ENCODE assay signal across 30 mouse cellular contexts in genomic region chr11:20993580-20993979, GRCm38 (mm10).
A peak's percentile ranks its signal among the peaks of the same experiment; 100 is the strongest.
DNase-seq lines count a peak whose midpoint lies in the region; ATAC-seq and TF ChIP-seq lines count a peak whose summit lies in the region.
"Had no signal": no experiment of that assay in that cellular context is flagged by ENCODE, and none has a peak within 500 bp of the region (broad histone marks: within the 10 kb centered on the region; RNA-seq: fewer than 3 reads in every experiment).

No protein-coding gene starts in this region.

- in situ Hi-C loops in ES-E14 (cut with MboI; ENCODE audit: low sequenced_read_pairs in 2 of 2, unreplicated experiment in 2 of 2), result no loop called here

- no peak overlapping the region for H3K4me3 ChIP-seq in limb, embryonic 11.5 days (ENCODE audit: low read depth, low read length)
- H3K4me3 ChIP-seq in limb, embryonic 10.5 days, result no peak overlapping the region
- no peak overlapping the region for H3K4me3 ChIP-seq in ES-E14 (ENCODE audit: insufficient read depth in 1 of 2, low read depth in 1 of 2, low read length in 2 of 2, poor library complexity in 1 of 2, severe bottlenecking in 1 of 2)
- H3K4me3 ChIP-seq in liver, embryonic 13.5 days (replicated peaks), result no peak overlapping the region
- H3K4me3 ChIP-seq: embryonic facial prominence, embryonic 12.5 days; embryonic facial prominence, embryonic 15.5 days; erythroblast, embryonic 14.5 days; gastrocnemius, adult 2 months; heart, embryonic 12.5 days; heart, embryonic 15.5 days; hindbrain, embryonic 10.5 days; hindbrain, embryonic 13.5 days had no signal

- H3K4me1 ChIP-seq in limb, embryonic 11.5 days (ENCODE audit: control insufficient read depth, insufficient read depth, low read length), result no peaks in the 10 kb centered on the region
- H3K4me1 ChIP-seq in limb, embryonic 10.5 days, result no peaks in the 10 kb centered on the region
- H3K4me1 ChIP-seq in ES-E14 (ENCODE audit: control insufficient read depth in 2 of 2, insufficient read depth in 2 of 2, low read length in 2 of 2, poor library complexity in 1 of 2), result no peaks in the 10 kb centered on the region
- H3K4me1 ChIP-seq in liver, embryonic 13.5 days (replicated peaks), result peaks cover 4% of the 10 kb centered on the region; the same call in 1 of the 2 replicates
- H3K4me1 ChIP-seq: embryonic facial prominence, embryonic 12.5 days; embryonic facial prominence, embryonic 15.5 days; heart, embryonic 15.5 days had no signal

- 91% methylated on average over 4 of the region's 4 CpGs for WGBS in limb, embryonic 11.5 days
- 93% methylated on average over 4 of the region's 4 CpGs for WGBS in limb, embryonic 10.5 days
- WGBS in liver, embryonic 13.5 days (ENCODE audit: insufficient replicate concordance), result 67% methylated on average over 4 of the region's 4 CpGs

- H3K27me3 ChIP-seq in limb, embryonic 11.5 days (ENCODE audit: control insufficient read depth, insufficient read depth, low read length), result no peaks in the 10 kb centered on the region
- no peaks in the 10 kb centered on the region for H3K27me3 ChIP-seq in limb, embryonic 10.5 days (ENCODE audit: low read depth, poor library complexity, severe bottlenecking)
- H3K27me3 ChIP-seq in liver, embryonic 13.5 days, result no peaks in the 10 kb centered on the region
- H3K27me3 ChIP-seq: CH12.LX; embryonic facial prominence, embryonic 12.5 days; embryonic facial prominence, embryonic 15.5 days; heart, embryonic 12.5 days; heart, embryonic 15.5 days; hindbrain, embryonic 13.5 days had no signal

- H3K9ac ChIP-seq in limb, embryonic 11.5 days (ENCODE audit: low read length), result no peak overlapping the region
- H3K9ac ChIP-seq in ES-E14 (ENCODE audit: insufficient read depth, low read depth, low read length, poor library complexity, severe bottlenecking), result no peak overlapping the region
- no peak overlapping the region for H3K9ac ChIP-seq in liver, embryonic 13.5 days
- H3K9ac ChIP-seq: embryonic facial prominence, embryonic 12.5 days; embryonic facial prominence, embryonic 15.5 days; forebrain, postnatal 0 days; heart, embryonic 12.5 days; heart, embryonic 15.5 days; hindbrain, embryonic 13.5 days had no signal

- H3K9me3 ChIP-seq in limb, embryonic 11.5 days (ENCODE audit: control insufficient read depth, low read length), result no peaks in the 10 kb centered on the region
- no peaks in the 10 kb centered on the region for H3K9me3 ChIP-seq in limb, embryonic 10.5 days (replicated peaks)
- no peaks in the 10 kb centered on the region for H3K9me3 ChIP-seq in ES-E14 (ENCODE audit: control insufficient read depth, insufficient read depth, low read depth, low read length)
- no peaks in the 10 kb centered on the region for H3K9me3 ChIP-seq in liver, embryonic 13.5 days (replicated peaks)
- H3K9me3 ChIP-seq: embryonic facial prominence, embryonic 12.5 days; embryonic facial prominence, embryonic 15.5 days; heart, embryonic 12.5 days; heart, embryonic 15.5 days; hindbrain, embryonic 10.5 days; hindbrain, embryonic 13.5 days had no signal

- H3K4me2 ChIP-seq in limb, embryonic 11.5 days (ENCODE audit: low read depth, severe bottlenecking), result no peak overlapping the region
- no peak overlapping the region for H3K4me2 ChIP-seq in liver, embryonic 13.5 days
- H3K4me2 ChIP-seq: embryonic facial prominence, embryonic 12.5 days; embryonic facial prominence, embryonic 15.5 days; heart, embryonic 12.5 days; heart, embryonic 15.5 days; hindbrain, embryonic 13.5 days had no signal

- no peak for ATAC-seq in limb, embryonic 11.5 days (ENCODE audit: insufficient number of reproducible peaks, low FRiP score, low TSS enrichment, low read depth)
- no peak for ATAC-seq in liver, embryonic 13.5 days (ENCODE audit: low read depth)
- ATAC-seq: forebrain, embryonic 14.5 days; forebrain, postnatal 0 days; hindbrain, embryonic 16.5 days had no signal

- DNase-seq in limb, embryonic 11.5 days (ENCODE audit: low spot score), result peak; percentile 9
- DNase-seq in limb, embryonic 10.5 days (ENCODE audit: low spot score), result no peak
- no peak for DNase-seq in ES-E14 (ENCODE audit: low read depth, low spot score)
- DNase-seq in c-Kit-positive CD71-positive TER-119-positive erythroid progenitor cells, embryonic 14.5 days (ENCODE audit: low spot score), result peak; percentile 10
- DNase-seq in liver, embryonic 13.5 days, result peak; percentile 17
- no peak for DNase-seq in gastrocnemius, postnatal 10 days
- no peak for DNase-seq in adipocyte (ENCODE audit: low spot score)
- DNase-seq: adrenal gland, adult 8-10 months; adrenal gland, postnatal 25 days; B cell, adult 2 months; cerebellum, adult 11 months; cerebellum, adult 2 months; cerebellum, adult 9-11 months; cerebellum, postnatal 25 days; forebrain, postnatal 0 days; gastrocnemius, adult 2 months; gastrocnemius, postnatal 25 days; heart, adult 18-20 months; heart, postnatal 10 days; heart, postnatal 36 days had no signal

- no peaks in the 10 kb centered on the region for H3K36me3 ChIP-seq in limb, embryonic 11.5 days (ENCODE audit: control insufficient read depth, insufficient read depth, low read length)
- no peaks in the 10 kb centered on the region for H3K36me3 ChIP-seq in limb, embryonic 10.5 days
- H3K36me3 ChIP-seq in ES-E14 (ENCODE audit: control insufficient read depth, insufficient read depth, low read length, poor library complexity, severe bottlenecking), result no peaks in the 10 kb centered on the region
- no peaks in the 10 kb centered on the region for H3K36me3 ChIP-seq in liver, embryonic 13.5 days
- H3K36me3 ChIP-seq: embryonic facial prominence, embryonic 12.5 days; embryonic facial prominence, embryonic 15.5 days; heart, embryonic 12.5 days; heart, embryonic 15.5 days; hindbrain, embryonic 10.5 days; hindbrain, embryonic 13.5 days had no signal

- no peak overlapping the region for H3K27ac ChIP-seq in limb, embryonic 11.5 days (replicated peaks; ENCODE audit: low read depth, low read length)
- no peak overlapping the region for H3K27ac ChIP-seq in limb, embryonic 10.5 days
- no peak overlapping the region for H3K27ac ChIP-seq in ES-E14 (ENCODE audit: insufficient read depth, low read depth, low read length, poor library complexity, severe bottlenecking)
- H3K27ac ChIP-seq in liver, embryonic 13.5 days, result no peak overlapping the region
- H3K27ac ChIP-seq: embryonic facial prominence, embryonic 12.5 days; embryonic facial prominence, embryonic 15.5 days; gastrocnemius, adult 2 months; heart, embryonic 15.5 days; hindbrain, embryonic 10.5 days; hindbrain, embryonic 13.5 days had no signal

TF ChIP-seq in ES-E14, 5 proteins besides CTCF, POLR2A, EP300 and RAD21:
- 0 out of 2 replicates have a peak, but pooled peaks have one; percentile 23 for TF ChIP-seq MAFK (IDR thresholded peaks at IDR 0.05; ENCODE audit: insufficient read depth, low read depth, low read length)
- TF ChIP-seq ZNF384 (IDR thresholded peaks at IDR 0.05; ENCODE audit: low read depth, low read length), result no peak
- no peak for TF ChIP-seq CHD2 (IDR thresholded peaks at IDR 0.05; ENCODE audit: low read depth, low read length)
- TF ChIP-seq HCFC1 (IDR thresholded peaks at IDR 0.05; ENCODE audit: borderline replicate concordance, insufficient read depth, low read length), result no peak
- no peak for TF ChIP-seq ZC3H11A (IDR thresholded peaks at IDR 0.05; ENCODE audit: borderline replicate concordance, low read depth, low read length)
TF ChIP-seq in ES-E14: peak in this region for 1.

Comparison
In these comparisons a context has a peak if more than half of its experiments do, and no peak if none do; other contexts are left out.
1. DNase-seq: peak in limb, embryonic 11.5 days (single experiment), c-Kit-positive CD71-positive TER-119-positive erythroid progenitor cells, embryonic 14.5 days (single experiment) and liver, embryonic 13.5 days (single experiment); none in limb, embryonic 10.5 days (single experiment), ES-E14 (single experiment), gastrocnemius, postnatal 10 days (single experiment) and adipocyte (single experiment).